Comparison of ENCODE assay signal across 22 mouse cellular contexts in the genomic region with DNA sequence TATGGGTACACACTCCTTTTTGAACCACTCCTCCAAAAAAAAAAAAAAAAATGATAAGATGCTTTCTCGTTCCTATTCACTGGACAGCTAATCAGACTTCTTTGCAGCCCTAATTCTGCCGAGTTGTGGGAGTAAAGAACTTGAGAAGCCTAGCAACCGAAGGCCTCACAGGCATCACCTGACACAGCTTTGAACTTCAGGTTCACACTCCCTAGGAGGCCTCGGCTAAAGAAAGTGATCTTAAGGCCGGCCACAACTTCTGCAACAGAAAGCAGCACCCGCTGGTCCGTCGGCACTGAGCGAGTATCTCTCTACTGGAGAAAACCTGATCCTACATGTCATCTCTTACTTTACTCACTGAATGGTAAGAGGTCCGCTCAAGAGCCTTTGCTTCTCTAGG. TPM values are rescaled to one million over a fixed set of nuclear protein-coding genes. Genes with fewer than 3 reads are reported as not detected.
DNase-seq lines count a peak whose midpoint lies in the region; ATAC-seq and TF ChIP-seq lines count a peak whose summit lies in the region.
"Had no signal": no experiment of that assay in that cellular context is flagged by ENCODE, and none has a peak within 500 bp of the region (broad histone marks: within the 10 kb centered on the region; RNA-seq: fewer than 3 reads in every experiment).

No protein-coding gene starts in this region.

- H3K27me3 ChIP-seq in heart, embryonic 12.5 days (replicated peaks): no peaks in the 10 kb centered on the region
- H3K27me3 ChIP-seq in intestine, embryonic 14.5 days (replicated peaks; ENCODE audit: control insufficient read depth, insufficient read depth, low read length): no peaks in the 10 kb centered on the region
- H3K27me3 ChIP-seq in intestine, embryonic 16.5 days (replicated peaks; ENCODE audit: control insufficient read depth, insufficient read depth, low read length): no peaks in the 10 kb centered on the region
- H3K27me3 ChIP-seq in kidney, postnatal 0 days (ENCODE audit: insufficient read depth, low read length): no peaks in the 10 kb centered on the region
- H3K27me3 ChIP-seq: embryonic facial prominence, embryonic 12.5 days; forebrain, embryonic 15.5 days; hindbrain, embryonic 15.5 days had no signal

- H3K36me3 ChIP-seq in heart, embryonic 12.5 days: no peaks in the 10 kb centered on the region
- H3K36me3 ChIP-seq in intestine, embryonic 14.5 days (ENCODE audit: control insufficient read depth, insufficient read depth, low read length): no peaks in the 10 kb centered on the region
- H3K36me3 ChIP-seq in intestine, embryonic 16.5 days (ENCODE audit: control insufficient read depth, insufficient read depth, low read length): no peaks in the 10 kb centered on the region
- H3K36me3 ChIP-seq in kidney, postnatal 0 days (ENCODE audit: insufficient read depth, low read length): no peaks in the 10 kb centered on the region
- H3K36me3 ChIP-seq: embryonic facial prominence, embryonic 12.5 days; forebrain, embryonic 15.5 days; G1E; hindbrain, embryonic 15.5 days had no signal

- H3K9me3 ChIP-seq in heart, embryonic 12.5 days (replicated peaks): no peaks in the 10 kb centered on the region
- no peaks in the 10 kb centered on the region for H3K9me3 ChIP-seq in intestine, embryonic 14.5 days (ENCODE audit: control insufficient read depth, low read length)
- H3K9me3 ChIP-seq in intestine, embryonic 16.5 days (ENCODE audit: control insufficient read depth, low read length): no peaks in the 10 kb centered on the region
- H3K9me3 ChIP-seq in kidney, postnatal 0 days (replicated peaks; ENCODE audit: low read length): no peaks in the 10 kb centered on the region
- H3K9me3 ChIP-seq: embryonic facial prominence, embryonic 12.5 days; forebrain, embryonic 15.5 days; G1E; hindbrain, embryonic 15.5 days had no signal

- intact Hi-C loops in heart, postnatal 36 days (cut with DNase I): no loop called here

- TF ChIP-seq CTCF in kidney, postnatal 0 days (IDR thresholded peaks at IDR 0.05; ENCODE audit: low read depth): no peak

- no peak for DNase-seq in heart, postnatal 36 days
- DNase-seq in intestine, embryonic 14.5 days (ENCODE audit: low spot score): no peak
- peak; percentile 73 for DNase-seq in kidney, postnatal 0 days (ENCODE audit: low spot score)
- no peak for DNase-seq in kidney, postnatal 10 days
- DNase-seq: adrenal gland, adult 8-10 months; adrenal gland, postnatal 36 days; cerebellum, adult 2 months; cerebellum, postnatal 10 days; gastrocnemius, postnatal 36 days had no signal

- no peak overlapping the region for H3K4me3 ChIP-seq in heart, embryonic 12.5 days
- H3K4me3 ChIP-seq in intestine, embryonic 14.5 days (ENCODE audit: low read depth, low read length): no peak overlapping the region
- no peak overlapping the region for H3K4me3 ChIP-seq in intestine, embryonic 16.5 days (ENCODE audit: low read length)
- H3K4me3 ChIP-seq in kidney, postnatal 0 days (replicated peaks; ENCODE audit: low read depth, low read length): no peak overlapping the region
- H3K4me3 ChIP-seq: embryonic facial prominence, embryonic 12.5 days; forebrain, embryonic 15.5 days; hindbrain, embryonic 15.5 days had no signal

- ATAC-seq in heart, embryonic 12.5 days (ENCODE audit: insufficient number of reproducible peaks, low FRiP score): no peak
- no peak for ATAC-seq in intestine, embryonic 14.5 days (replicated peaks; ENCODE audit: low FRiP score, low TSS enrichment, low read depth)
- no peak for ATAC-seq in intestine, embryonic 16.5 days
- ATAC-seq in kidney, postnatal 0 days (replicated peaks; ENCODE audit: low FRiP score, low read depth): peak; percentile 56; the same call in 1 of the 2 replicates
- ATAC-seq in CD4-positive, CD25-positive, alpha-beta regulatory T cell, adult 4 months: no peak
- ATAC-seq: forebrain, embryonic 15.5 days had no signal

- peak overlapping the region; percentile 19; the same call in 1 of the 2 replicates for H3K4me2 ChIP-seq in heart, embryonic 12.5 days
- H3K4me2 ChIP-seq in intestine, embryonic 14.5 days (ENCODE audit: low read length): no peak overlapping the region
- no peak overlapping the region for H3K4me2 ChIP-seq in intestine, embryonic 16.5 days (ENCODE audit: low read depth, low read length)
- H3K4me2 ChIP-seq in kidney, postnatal 0 days (ENCODE audit: low read length): no peak overlapping the region
- H3K4me2 ChIP-seq: embryonic facial prominence, embryonic 12.5 days; forebrain, embryonic 15.5 days; hindbrain, embryonic 15.5 days had no signal

- 18% methylated on average over 10 of the region's 10 CpGs for WGBS in heart, embryonic 12.5 days
- WGBS in intestine, embryonic 14.5 days: 34% methylated on average over 10 of the region's 10 CpGs
- 47% methylated on average over 10 of the region's 10 CpGs for whole genome bisulfite sequencing in intestine, embryonic 16.5 days
- WGBS in kidney, postnatal 0 days: 22% methylated on average over 10 of the region's 10 CpGs

- peaks cover 25% of the 10 kb centered on the region for H3K4me1 ChIP-seq in heart, embryonic 12.5 days (replicated peaks)
- H3K4me1 ChIP-seq in intestine, embryonic 14.5 days (replicated peaks; ENCODE audit: control insufficient read depth, insufficient read depth, low read length): peaks cover 35% of the 10 kb centered on the region
- peaks cover 21% of the 10 kb centered on the region for H3K4me1 ChIP-seq in intestine, embryonic 16.5 days (ENCODE audit: control insufficient read depth, insufficient read depth, low read length)
- H3K4me1 ChIP-seq in kidney, postnatal 0 days (replicated peaks; ENCODE audit: insufficient read depth, low read length): peaks cover 17% of the 10 kb centered on the region
- H3K4me1 ChIP-seq: forebrain, embryonic 15.5 days; hindbrain, embryonic 15.5 days had no signal

- no peak overlapping the region for H3K27ac ChIP-seq in heart, embryonic 12.5 days (ENCODE audit: poor library complexity, severe bottlenecking)
- peak overlapping the region; percentile 33; the same call in 1 of the 2 replicates for H3K27ac ChIP-seq in intestine, embryonic 14.5 days (ENCODE audit: low read depth)
- no peak overlapping the region for H3K27ac ChIP-seq in intestine, embryonic 16.5 days (ENCODE audit: low read length)
- H3K27ac ChIP-seq in kidney, postnatal 0 days: peak overlapping the region; percentile 54
- H3K27ac ChIP-seq: embryonic facial prominence, embryonic 12.5 days; forebrain, embryonic 15.5 days; hindbrain, embryonic 15.5 days had no signal

- H3K9ac ChIP-seq in heart, embryonic 12.5 days: no peak overlapping the region
- no peak overlapping the region for H3K9ac ChIP-seq in intestine, embryonic 14.5 days (ENCODE audit: low read length)
- no peak overlapping the region for H3K9ac ChIP-seq in intestine, embryonic 16.5 days (ENCODE audit: low read depth, low read length)
- no peak overlapping the region for H3K9ac ChIP-seq in kidney, postnatal 0 days (ENCODE audit: low read depth, low read length)
- H3K9ac ChIP-seq: embryonic facial prominence, embryonic 12.5 days; forebrain, embryonic 15.5 days; hindbrain, embryonic 15.5 days had no signal

RNA-seq across cellular contexts. Expression of a gene that starts 8.1 kb away (rescaled TPM):
- polyA plus RNA-seq in heart, embryonic 12.5 days (2016; fragmentation: Nextera tagmentation; extraction: Ambion mirVana): not detected in 2 replicates
- not detected for total RNA-seq in heart, postnatal 36 days (2021)
- polyA plus RNA-seq in intestine, embryonic 14.5 days (2014; fragmentation: Nextera tagmentation; extraction: Ambion mirVana): not detected in 2 replicates
- polyA plus RNA-seq in intestine, embryonic 16.5 days (2015; fragmentation: Nextera tagmentation; extraction: Ambion mirVana): not detected in 2 replicates
- not detected in 2 replicates for polyA plus RNA-seq in kidney, postnatal 0 days (2015; fragmentation: Nextera tagmentation; extraction: Ambion mirVana)
- polyA plus RNA-seq in CD4-positive, CD25-positive, alpha-beta regulatory T cell, adult 4 months (2017; shearing (Covaris generic)): not detected
- total RNA-seq: adrenal gland, adult 8-10 months; adrenal gland, postnatal 36 days; G1E; gastrocnemius, adult 8-10 months; gastrocnemius, postnatal 36 days; heart, adult 18-20 months; heart, postnatal 14 days had no signal
- polyA plus RNA-seq: cerebellum, adult 2 months; embryonic facial prominence, embryonic 12.5 days; forebrain, embryonic 11.5 days; forebrain, embryonic 15.5 days; G1E; hindbrain, embryonic 11.5 days; hindbrain, embryonic 15.5 days; kidney, adult 2 months had no signal

RNA-seq across cellular contexts. Expression of a gene that starts 16.4 kb away (rescaled TPM):
- polyA plus RNA-seq in heart, embryonic 12.5 days (2016; fragmentation: Nextera tagmentation; extraction: Ambion mirVana): 127 and 132 TPM in 2 replicates
- total RNA-seq in heart, postnatal 36 days (2021): 10 to 100 TPM; 75.8 to 81.2 TPM
- 96.3 and 102 TPM in 2 replicates for polyA plus RNA-seq in intestine, embryonic 14.5 days (2014; fragmentation: Nextera tagmentation; extraction: Ambion mirVana)
- polyA plus RNA-seq in intestine, embryonic 16.5 days (2015; fragmentation: Nextera tagmentation; extraction: Ambion mirVana): 60.4 and 65.1 TPM in 2 replicates
- polyA plus RNA-seq in kidney, postnatal 0 days (2015; fragmentation: Nextera tagmentation; extraction: Ambion mirVana): 115 and 128 TPM in 2 replicates
- not detected for polyA plus RNA-seq in CD4-positive, CD25-positive, alpha-beta regulatory T cell, adult 4 months (2017; shearing (Covaris generic))
- polyA plus RNA-seq: G1E had no signal

Comparison
In these comparisons a context has a peak if more than half of its experiments do, and no peak if none do; other contexts are left out.
1. H3K27ac ChIP-seq: peak in intestine, embryonic 14.5 days (single experiment) and kidney, postnatal 0 days (single experiment); none in heart, embryonic 12.5 days (single experiment) and intestine, embryonic 16.5 days (single experiment).
2. RNA of a gene that starts 16.4 kb away (polyA plus RNA-seq): 127 to 132 TPM in heart, embryonic 12.5 days, 115 to 128 TPM in kidney, postnatal 0 days, 96.3 to 102 TPM in intestine, embryonic 14.5 days and 60.4 to 65.1 TPM in intestine, embryonic 16.5 days; not detected in CD4-positive, CD25-positive, alpha-beta regulatory T cell, adult 4 months; every median in the first group is over 10 times any median in the second.